Mouse (Mus musculus) MEL (cell line): ENCODE results near the gene Myl4. TPM values are rescaled to one million over a fixed set of nuclear protein-coding genes. Genes with fewer than 3 reads are reported as not detected.

Experiments used
- DNase-seq: peaks from one replicate; pipeline ENCODE4 v3.0.0; 2011; ENCODE audit warnings: low read depth, low spot score
- H3K27ac ChIP-seq: 2 replicates; pipeline ENCODE4 v1.5.1; 2012; ENCODE audit warnings: low read depth, mild to moderate bottlenecking, control low read depth, low read length, moderate library complexity; ENCODE audit not compliant: control insufficient read depth
- H3K27me3 ChIP-seq, 2 experiments: fragments of 150-350 bp in 1 of 2; sonication (generic) in 1 of 2; 2 replicates each; pipeline ENCODE4 v1.6.1; 2012; ENCODE audit warnings: low read length in 2 of 2, mild to moderate bottlenecking in 2 of 2, improper control_type of control experiment in 1 of 2, moderate library complexity in 1 of 2; ENCODE audit not compliant: insufficient read depth in 2 of 2, control insufficient read depth in 1 of 2
- H3K36me3 ChIP-seq, 2 experiments: 2 replicates each; pipeline ENCODE4 v1.6.1; 2012 to 2014; ENCODE audit warnings: low read length in 2 of 2, improper control_type of control experiment in 1 of 2, inconsistent platforms in 1 of 2, mild to moderate bottlenecking in 1 of 2; ENCODE audit not compliant: insufficient read depth in 2 of 2, control insufficient read depth in 1 of 2
- H3K4me1 ChIP-seq, 2 experiments: fragments of 150-350 bp in 1 of 2; sonication (generic) in 1 of 2; 2 replicates each; pipeline ENCODE4 v1.6.1; 2012; ENCODE audit warnings: low read length in 2 of 2, improper control_type of control experiment in 1 of 2, mild to moderate bottlenecking in 1 of 2; ENCODE audit not compliant: insufficient read depth in 2 of 2, control insufficient read depth in 1 of 2
- H3K4me3 ChIP-seq, 2 experiments: fragments of 150-350 bp in 1 of 2; sonication (generic) in 1 of 2; 2 replicates each; pipeline ENCODE4 v1.5.1; 2012; ENCODE audit warnings: low read depth in 2 of 2, low read length in 2 of 2, mild to moderate bottlenecking in 2 of 2, moderate library complexity in 2 of 2, control low read depth in 1 of 2, improper control_type of control experiment in 1 of 2; ENCODE audit not compliant: control insufficient read depth in 1 of 2, insufficient read depth in 1 of 2
- H3K79me2 ChIP-seq: 2 replicates; pipeline ENCODE4 v1.6.1; 2012; ENCODE audit warnings: mild to moderate bottlenecking, low read length, moderate library complexity; ENCODE audit not compliant: control insufficient read depth, poor library complexity, insufficient read depth
- H3K9ac ChIP-seq: 2 replicates; pipeline ENCODE4 v1.6.1; 2012; ENCODE audit warnings: low read depth, mild to moderate bottlenecking, control low read depth, low read length, moderate library complexity; ENCODE audit not compliant: control insufficient read depth, poor library complexity, severe bottlenecking
- H3K9me3 ChIP-seq: fragments of 150-350 bp; sonication (generic); replicated peaks from 2 replicates; pipeline ENCODE4 v1.6.1; 2012; ENCODE audit warnings: mild to moderate bottlenecking, low read length, improper control_type of control experiment, moderate library complexity; ENCODE audit not compliant: insufficient read depth
- BHLHE40 ChIP-seq: IDR thresholded peaks from 2 replicates; pipeline ENCODE4 v1.6.1; 2012; ENCODE audit warnings: low read depth, mild to moderate bottlenecking, inconsistent platforms, low read length, improper control_type of control experiment, borderline replicate concordance
- CHD1 ChIP-seq: IDR thresholded peaks from 2 replicates; pipeline ENCODE4 v1.6.1; 2012; ENCODE audit warnings: low read depth, mild to moderate bottlenecking, inconsistent platforms, low read length, improper control_type of control experiment
- CTCF ChIP-seq, 3 experiments: IDR thresholded peaks in 2 of 3; conservative IDR thresholded peaks in 1 of 3; 2 replicates each; pipeline ENCODE4 v1.5.1; 2011 to 2012; ENCODE audit warnings: low read length in 3 of 3, low read depth in 2 of 3, mild to moderate bottlenecking in 2 of 3, improper control_type of control experiment in 1 of 3, inconsistent platforms in 1 of 3, mixed read lengths in 1 of 3, moderate library complexity in 1 of 3; ENCODE audit not compliant: control insufficient read depth in 1 of 3, insufficient read depth in 1 of 3, poor library complexity in 1 of 3, severe bottlenecking in 1 of 3
- ELF1 ChIP-seq: IDR thresholded peaks from 2 replicates; pipeline ENCODE4 v1.6.1; 2014; ENCODE audit warnings: low read depth, mild to moderate bottlenecking, inconsistent platforms, low read length, improper control_type of control experiment, moderate library complexity
- ETS1 ChIP-seq: IDR thresholded peaks from 2 replicates; pipeline ENCODE4 v1.6.1; 2012; ENCODE audit warnings: low read depth, mild to moderate bottlenecking, inconsistent platforms, low read length, improper control_type of control experiment, moderate library complexity
- GABPA ChIP-seq: IDR thresholded peaks from 2 replicates; pipeline ENCODE4 v1.6.1; 2012; ENCODE audit warnings: low read depth, mild to moderate bottlenecking, inconsistent platforms, low read length, improper control_type of control experiment, moderate library complexity
- GATA1 ChIP-seq: IDR thresholded peaks from 2 replicates; pipeline ENCODE4 v1.6.1; 2011; ENCODE audit warnings: low read depth, low read length, improper control_type of control experiment
- JUND ChIP-seq: IDR thresholded peaks from 2 replicates; pipeline ENCODE4 v1.6.1; 2011; ENCODE audit warnings: low read depth, mild to moderate bottlenecking, improper control_type of control experiment, low read length
- MAFK ChIP-seq: IDR thresholded peaks from 2 replicates; pipeline ENCODE4 v1.6.1; 2011; ENCODE audit warnings: low read depth, mild to moderate bottlenecking, low read length, improper control_type of control experiment, borderline replicate concordance
- MAX ChIP-seq: IDR thresholded peaks from 2 replicates; pipeline ENCODE4 v1.6.1; 2011; ENCODE audit warnings: low read length, improper control_type of control experiment
- MAZ ChIP-seq: IDR thresholded peaks from 2 replicates; pipeline ENCODE4 v1.6.1; 2012; ENCODE audit warnings: low read depth, mild to moderate bottlenecking, inconsistent platforms, low read length, improper control_type of control experiment
- MEF2A ChIP-seq: IDR thresholded peaks from 2 replicates; pipeline ENCODE4 v1.6.1; 2014; ENCODE audit warnings: low read depth, mild to moderate bottlenecking, inconsistent platforms, low read length, improper control_type of control experiment; ENCODE audit not compliant: poor library complexity, insufficient replicate concordance, severe bottlenecking; ENCODE audit errors: extremely low read depth
- MYC ChIP-seq: IDR thresholded peaks from 2 replicates; pipeline ENCODE4 v1.6.1; 2011; ENCODE audit warnings: low read depth, mild to moderate bottlenecking, low read length, improper control_type of control experiment, moderate library complexity
- NELFE ChIP-seq: IDR thresholded peaks from 2 replicates; pipeline ENCODE4 v1.6.1; 2011; ENCODE audit warnings: low read depth, low read length, improper control_type of control experiment
- POLR2A ChIP-seq, 2 experiments: IDR thresholded peaks; 2 replicates each; pipeline ENCODE4 v1.6.1; 2011 to 2012; ENCODE audit warnings: low read length in 2 of 2, mild to moderate bottlenecking in 2 of 2, control low read depth in 1 of 2, improper control_type of control experiment in 1 of 2, low read depth in 1 of 2, moderate library complexity in 1 of 2; ENCODE audit not compliant: control insufficient read depth in 1 of 2, insufficient read depth in 1 of 2, poor library complexity in 1 of 2
- POLR2AphosphoS2 ChIP-seq: IDR thresholded peaks from 2 replicates; pipeline ENCODE4 v1.6.1; 2011; ENCODE audit warnings: low read length, improper control_type of control experiment
- POLR2AphosphoS5 ChIP-seq: IDR thresholded peaks from 2 replicates; pipeline ENCODE4 v1.6.1; 2012; ENCODE audit warnings: low read depth, borderline replicate concordance, mild to moderate bottlenecking, inconsistent platforms, low read length, moderate library complexity, mixed read lengths
- RAD21 ChIP-seq: IDR thresholded peaks from 2 replicates; pipeline ENCODE4 v1.6.1; 2011; ENCODE audit warnings: mild to moderate bottlenecking, low read depth, low read length, improper control_type of control experiment
- RCOR1 ChIP-seq: IDR thresholded peaks from 2 replicates; pipeline ENCODE4 v1.6.1; 2012; ENCODE audit warnings: low read depth, mild to moderate bottlenecking, inconsistent platforms, low read length, improper control_type of control experiment
- TCF12 ChIP-seq: IDR thresholded peaks from 2 replicates; pipeline ENCODE4 v1.6.1; 2014; ENCODE audit warnings: low read depth, mild to moderate bottlenecking, inconsistent platforms, low read length, improper control_type of control experiment, moderate library complexity
- USF1 ChIP-seq: IDR thresholded peaks from 2 replicates; pipeline ENCODE4 v1.6.1; 2014; ENCODE audit warnings: low read depth, mild to moderate bottlenecking, inconsistent platforms, low read length, improper control_type of control experiment, moderate library complexity
- USF2 ChIP-seq, 2 experiments: IDR thresholded peaks; 2 replicates each; pipeline ENCODE4 v1.6.1; 2011 to 2012; ENCODE audit warnings: improper control_type of control experiment in 2 of 2, low read length in 2 of 2, borderline replicate concordance in 1 of 2, inconsistent platforms in 1 of 2, low read depth in 1 of 2, mild to moderate bottlenecking in 1 of 2; ENCODE audit not compliant: insufficient read depth in 1 of 2
- ZNF384 ChIP-seq: IDR thresholded peaks from 2 replicates; pipeline ENCODE4 v1.6.1; 2012; ENCODE audit warnings: low read depth, mild to moderate bottlenecking, inconsistent platforms, low read length, improper control_type of control experiment
- polyA plus RNA-seq, 2 experiments: library from polyadenylated mRNA; stranded (reverse) in 1 of 2; unstranded in 1 of 2; fragments of >175 nt in 1 of 2; fragments of >200 nt in 1 of 2; gene quantifications; 2 replicates each; pipeline versions ENCODE4 v1.2.1 to v1.2.4; 2012; ENCODE audit warnings: low replicate concordance in 2 of 2, low read depth in 1 of 2; ENCODE audit not compliant: insufficient read length in 2 of 2, insufficient read depth in 1 of 2, missing spikeins in 1 of 2
- total RNA-seq: library from RNA; depleted of rRNA; stranded (reverse); fragments of 300-350 nt; gene quantifications from 2 replicates; pipeline ENCODE4 v1.2.3, GENCODE M21; 2012

Gene Myl4
- total and polyA plus RNA-seq, 3 experiments, result 0.29 to 1.3 TPM; not detected in 1

DNA sequence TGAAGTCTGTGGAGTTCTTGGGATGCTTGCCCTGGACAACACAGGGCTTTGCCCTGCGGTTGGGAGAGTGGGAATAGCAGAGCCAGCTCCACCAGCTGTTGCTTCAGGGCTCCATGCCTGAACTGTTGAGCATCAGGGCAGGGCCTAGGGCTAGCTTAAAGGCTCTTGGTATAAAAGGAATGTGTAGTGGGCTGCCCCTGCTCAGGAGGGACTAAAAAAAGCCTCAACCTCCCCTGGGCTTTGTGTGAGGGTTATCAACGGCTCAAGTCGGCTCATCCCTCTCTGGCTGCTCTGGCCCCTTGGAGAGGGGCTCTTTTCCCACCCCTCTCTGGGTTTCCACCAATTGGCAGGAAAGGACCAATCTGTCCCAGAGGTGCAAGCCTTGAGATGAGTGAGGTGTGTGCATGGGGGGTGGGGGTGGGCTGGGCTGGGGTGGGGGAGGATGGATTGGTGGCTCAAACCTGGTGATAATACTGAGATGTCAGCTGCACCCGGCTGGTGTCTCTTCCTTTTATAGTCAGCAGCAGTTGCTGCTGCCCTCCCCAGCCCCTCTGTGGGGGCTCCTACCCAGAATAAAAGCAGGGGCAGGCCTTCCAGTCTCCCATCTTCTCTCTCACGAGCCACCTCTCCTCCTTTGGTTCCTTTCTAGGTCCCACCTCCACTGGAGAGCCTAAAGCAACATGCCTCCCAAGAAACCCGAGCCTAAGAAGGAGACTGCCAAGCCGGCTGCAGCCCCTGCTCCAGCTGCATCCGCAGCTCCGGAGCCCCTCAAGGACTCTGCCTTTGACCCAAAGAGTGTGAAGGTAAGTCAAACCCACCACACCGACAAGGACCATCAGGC lies 26.5 kb downstream of the Myl4 start:
- no peaks in the 10 kb centered on the region for H3K4me1 ChIP-seq
- H3K36me3 ChIP-seq, result no peaks in the 10 kb centered on the region
- H3K79me2 ChIP-seq, result no peaks in the 10 kb centered on the region
- no peak overlapping the region for H3K27ac ChIP-seq
- TF ChIP-seq MAFK (no peak), ZNF384 (no peak), CHD1 (no peak), POLR2A (IDR thresholded peaks at IDR 0.05; ENCODE audit: control insufficient read depth in 1 of 2, insufficient read depth in 1 of 2, low read depth in 1 of 2, low read length in 2 of 2, poor library complexity in 1 of 2) (no peak), MYC (no peak), MEF2A (no peak), GATA1 (no peak), MAX (no peak), NELFE (no peak), JUND (no peak), POLR2AphosphoS5 (no peak), BHLHE40 (no peak), USF1 (no peak), RAD21 (no peak)
- TF ChIP-seq, all 39 proteins: peak for 0
- Histone ChIP-seq H3K9me3 (no peaks in the 10 kb centered on the region), H3K4me3 (no peak overlapping the region), H3K9ac (no peak overlapping the region), H3K27me3 (peaks cover 0 to 2% of the 10 kb centered on the region in 2 experiments; a peak in 1 of 4 replicates)
- no peak for DNase-seq

DNA sequence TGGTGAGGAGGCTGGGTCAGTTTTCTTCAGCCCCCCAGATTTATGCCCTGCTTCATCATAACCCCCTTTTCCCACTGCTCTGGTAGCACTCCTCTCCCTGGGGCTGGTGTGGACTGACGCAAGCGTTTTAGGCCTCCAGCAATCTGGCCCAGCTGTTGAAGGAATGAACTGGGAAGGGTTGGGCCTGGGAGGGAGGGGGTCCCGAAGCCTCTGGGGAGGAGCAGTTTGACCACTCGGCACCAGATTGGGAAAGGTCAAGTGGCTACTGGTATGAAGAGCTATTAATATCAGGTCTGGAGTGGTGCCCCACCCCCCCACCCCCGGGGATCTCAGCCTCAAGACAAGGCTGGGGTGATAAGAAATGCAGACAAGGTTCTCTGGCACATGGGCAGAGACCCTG lies 27.6 kb downstream of the Myl4 start:
- H3K9me3 ChIP-seq, result no peaks in the 10 kb centered on the region
- no peaks in the 10 kb centered on the region for H3K79me2 ChIP-seq
- no peak overlapping the region for H3K4me3 ChIP-seq
- no peaks in the 10 kb centered on the region for H3K4me1 ChIP-seq
- H3K36me3 ChIP-seq, result no peaks in the 10 kb centered on the region
- H3K9ac ChIP-seq, result no peak overlapping the region
- no peak overlapping the region for H3K27ac ChIP-seq
- peaks cover 0 to 2% of the 10 kb centered on the region in 2 experiments; a peak in 1 of 4 replicates for H3K27me3 ChIP-seq
- DNase-seq, result no peak
- TF ChIP-seq POLR2AphosphoS2 (no peak), USF2 (IDR thresholded peaks at IDR 0.05; ENCODE audit: borderline replicate concordance in 1 of 2, insufficient read depth in 1 of 2, low read depth in 1 of 2, low read length in 2 of 2) (no peak), GABPA (no peak), MAZ (no peak), JUND (no peak), RCOR1 (no peak), TCF12 (no peak), ELF1 (no peak), ETS1 (no peak), CTCF (IDR thresholded peaks at IDR 0.05 in 2 of 3, conservative IDR thresholded peaks at IDR 0.05 in 1 of 3; ENCODE audit: control insufficient read depth in 1 of 3, insufficient read depth in 1 of 3, low read depth in 2 of 3, low read length in 3 of 3, poor library complexity in 1 of 3, severe bottlenecking in 1 of 3) (no peak)
